Mouse (Mus musculus): ENCODE results near the gene Sf3a1.

DNA sequence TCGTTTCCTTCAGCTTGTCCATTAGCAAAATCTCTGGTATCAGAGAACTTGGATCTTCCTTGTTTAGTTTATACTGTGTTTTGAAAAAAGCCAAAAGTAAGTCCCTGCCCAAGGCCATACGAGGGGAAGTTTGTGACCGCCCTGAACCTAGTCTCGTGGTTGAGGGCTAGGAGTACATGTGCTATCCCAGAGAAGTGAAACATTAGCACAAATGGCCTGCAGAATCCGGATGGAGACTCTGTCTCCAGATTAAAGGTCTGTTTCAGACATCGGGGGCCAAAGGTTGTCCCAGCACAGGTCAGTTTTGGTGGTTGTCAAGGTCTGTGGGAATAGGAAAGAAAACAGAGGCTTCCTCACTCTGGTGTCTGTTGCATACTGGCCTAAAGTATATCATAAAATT, 29.0 kb downstream of the Sf3a1 start:
- no peak for TF ChIP-seq CTCF (IDR thresholded peaks at IDR 0.05; ENCODE audit: borderline replicate concordance, insufficient read depth, low read depth, low read length)
- TF ChIP-seq POLR2A (IDR thresholded peaks at IDR 0.05; ENCODE audit: borderline replicate concordance, insufficient read depth, low read length): no peak

Data from cerebellum, adult 2 months (tissue).